Mouse (Mus musculus) hindbrain, embryonic 14.5 days (tissue): ENCODE data around the gene Trim65. TPM values are rescaled to one million over a fixed set of nuclear protein-coding genes. Genes with fewer than 3 reads are reported as not detected.
A peak's percentile ranks its signal among the peaks of the same experiment; 100 is the strongest.
"Not testable (repeated sequence)": the region's sequence is repeated elsewhere in the genome, so short reads cannot be mapped to it uniquely, and the experiment has no call there.

Experiments used
- ATAC-seq: fragments of 200-750 bp; cut with Nextera tagmentation; 2 replicates; pipeline ENCODE4 v1.8.0; 2017; ENCODE audit warnings: moderate number of reproducible peaks, mild to moderate bottlenecking, moderate TSS enrichment, moderate library complexity; ENCODE audit not compliant: low FRiP score
- DNase-seq: peaks from one replicate; pipeline ENCODE4 v3.0.0-alpha.2; 2015; ENCODE audit warnings: low spot score
- H3K27ac ChIP-seq: fragments of 300-500 bp; sonication (generic); 2 replicates; pipeline ENCODE4 v1.5.1; 2014; ENCODE audit warnings: mild to moderate bottlenecking, moderate library complexity
- H3K27me3 ChIP-seq: fragments of 300-500 bp; sonication (generic); 2 replicates; pipeline ENCODE4 v1.6.1; 2014; ENCODE audit warnings: mild to moderate bottlenecking, low read length, mixed read lengths; ENCODE audit not compliant: control insufficient read depth, insufficient read depth
- H3K36me3 ChIP-seq: fragments of 300-500 bp; sonication (generic); replicated peaks from 2 replicates; pipeline ENCODE4 v1.6.1; 2014; ENCODE audit not compliant: control insufficient read depth, insufficient read depth
- H3K4me1 ChIP-seq: fragments of 300-500 bp; sonication (generic); replicated peaks from 2 replicates; pipeline ENCODE4 v1.6.1; 2014; ENCODE audit warnings: antibody characterized with exemption, low read length, mixed read lengths; ENCODE audit not compliant: control insufficient read depth, insufficient read depth
- H3K4me2 ChIP-seq: fragments of 300-500 bp; sonication (generic); replicated peaks from 2 replicates; pipeline ENCODE4 v1.6.1; 2014; ENCODE audit warnings: mild to moderate bottlenecking, moderate library complexity
- H3K4me3 ChIP-seq: fragments of 300-500 bp; sonication (generic); replicated peaks from 2 replicates; pipeline ENCODE4 v1.5.1; 2014; ENCODE audit warnings: mild to moderate bottlenecking, low read length
- H3K9ac ChIP-seq: fragments of 300-500 bp; sonication (generic); 2 replicates; pipeline ENCODE4 v1.6.1; 2014
- H3K9me3 ChIP-seq: fragments of 300-500 bp; sonication (generic); 2 replicates; pipeline ENCODE4 v1.6.1; 2016; ENCODE audit warnings: low read length; ENCODE audit not compliant: control insufficient read depth
- WGBS: fragments of 180-500 bp; shearing (Covaris S2); extraction: QIAGEN DNeasy Blood & Tissue Kit; methylation state at CpG from one replicate; pipeline ENCODE4 v1.1.7; 2014; 5-methylcytosine and 5-hydroxymethylcytosine counted together
- polyA plus RNA-seq: library from polyadenylated mRNA; unstranded; fragments of >200 nt; fragmentation: Nextera tagmentation; extraction: Ambion mirVana; gene quantifications from 2 replicates; pipeline ENCODE4 v1.2.1, GENCODE M21; 2014

Gene Trim65
- polyA plus RNA-seq, 1 experiment from 2014 or later = 2.9 TPM

DNA sequence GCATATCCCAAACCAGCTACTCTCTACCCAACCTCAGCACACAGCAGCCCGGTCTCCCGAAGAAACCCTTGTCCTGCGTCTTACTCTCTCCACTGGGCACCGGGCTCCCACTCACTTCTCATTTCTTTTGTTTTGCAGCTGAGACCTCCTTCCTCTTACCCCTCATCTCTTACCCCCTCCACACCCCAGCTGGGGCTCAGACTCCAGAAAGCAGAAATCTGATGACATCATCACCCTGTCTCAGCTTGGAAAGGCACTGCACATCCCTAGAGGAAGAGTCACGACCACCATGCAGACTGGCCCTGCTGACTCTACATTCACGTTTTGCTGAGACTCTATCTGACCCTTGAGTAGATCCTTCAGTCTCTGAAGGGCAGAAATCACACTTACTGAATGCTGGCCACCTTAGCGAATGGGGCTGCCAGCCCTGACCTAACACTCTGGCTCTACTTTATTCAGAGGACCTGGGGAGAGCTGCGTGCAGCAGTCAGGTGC, 888 bp downstream of the Trim65 start:
- Histone ChIP-seq H3K9me3 (no peaks in the 10 kb centered on the region), H3K4me2 (peak overlapping the region; percentile 84), H3K4me3 (peak overlapping the region; percentile 61), H3K36me3 (peaks cover 32% of the 10 kb centered on the region), H3K4me1 (peaks cover 12% of the 10 kb centered on the region), H3K27me3 (no peaks in the 10 kb centered on the region), H3K27ac (peak overlapping the region; percentile 95), H3K9ac (peak overlapping the region; percentile 83)
- ATAC-seq (no peak; the same call in 1 of the 2 replicates), DNase-seq (no peak)
- 26% methylated on average over 8 of the region's 8 CpGs for WGBS

DNA sequence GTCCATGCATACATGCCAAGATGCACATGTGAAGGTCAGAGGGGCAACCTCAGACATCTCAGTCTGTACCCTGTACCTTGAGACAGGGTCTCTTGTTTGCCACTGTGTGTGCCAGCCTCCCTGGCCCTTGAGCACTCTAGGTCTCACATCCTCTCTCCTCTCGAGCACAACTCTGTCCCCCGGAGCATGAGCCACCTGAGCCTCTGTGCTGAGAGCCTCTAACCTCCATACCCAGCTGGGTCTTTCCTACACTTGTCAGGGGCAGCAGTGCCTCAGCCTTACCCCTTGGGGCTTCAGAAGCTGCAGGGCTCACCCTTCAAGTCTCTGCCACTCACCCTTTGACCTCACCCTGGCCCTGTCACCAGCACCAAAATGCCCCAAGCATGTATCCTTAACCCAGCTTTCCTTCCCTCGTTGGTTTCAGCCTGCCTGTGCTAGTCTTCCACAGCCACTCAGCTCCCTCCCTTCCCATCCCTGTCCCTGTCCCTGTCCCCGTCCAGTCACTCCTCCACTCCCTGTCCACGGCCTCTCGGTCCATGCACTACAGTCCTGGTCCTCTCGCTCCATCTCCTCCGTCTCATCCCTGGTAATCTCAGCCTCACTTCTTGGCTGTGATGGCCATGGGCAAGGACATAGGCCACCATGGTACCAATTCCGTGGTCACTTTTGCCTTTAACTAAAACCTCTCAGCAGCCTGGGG, 1.7 kb downstream of the Trim65 start:
- H3K4me2 ChIP-seq = 0 out of 2 replicates have a peak overlapping the region, but pooled peaks have one; percentile 84
- ATAC-seq = no peak
- H3K27ac ChIP-seq = no peak overlapping the region
- no peak overlapping the region for H3K4me3 ChIP-seq
- no peaks in the 10 kb centered on the region for H3K27me3 ChIP-seq
- 74% methylated on average over 9 of the region's 9 CpGs for WGBS
- H3K9me3 ChIP-seq = no peaks in the 10 kb centered on the region
- no peak for DNase-seq
- peaks cover 24% of the 10 kb centered on the region; the same call in 1 of the 2 replicates for H3K36me3 ChIP-seq
- H3K9ac ChIP-seq = peak overlapping the region; percentile 83; the same call in 1 of the 2 replicates
- peaks cover 12% of the 10 kb centered on the region for H3K4me1 ChIP-seq

DNA sequence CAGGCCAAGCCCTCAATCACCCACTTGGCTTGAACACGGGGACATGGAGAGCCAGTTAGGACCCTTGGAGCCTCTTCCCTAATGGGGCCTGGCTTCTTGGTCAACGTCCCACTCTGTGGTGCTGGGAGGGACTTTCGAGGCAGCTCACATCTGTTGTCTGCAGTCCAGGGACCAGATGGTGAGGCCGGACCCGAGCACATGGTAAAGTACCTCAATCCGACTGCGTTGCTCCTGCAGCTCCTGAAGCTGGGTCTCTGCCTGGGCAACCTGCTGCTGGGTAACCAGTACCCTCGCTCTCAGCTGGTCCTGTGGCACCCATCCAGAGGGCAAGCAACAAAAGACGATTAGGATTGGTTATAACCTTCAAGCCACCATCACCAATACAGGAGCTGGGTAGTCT, 2.9 kb downstream of the Trim65 start:
- 63% methylated on average over 9 of the region's 9 CpGs for WGBS
- DNase-seq = no peak

DNA sequence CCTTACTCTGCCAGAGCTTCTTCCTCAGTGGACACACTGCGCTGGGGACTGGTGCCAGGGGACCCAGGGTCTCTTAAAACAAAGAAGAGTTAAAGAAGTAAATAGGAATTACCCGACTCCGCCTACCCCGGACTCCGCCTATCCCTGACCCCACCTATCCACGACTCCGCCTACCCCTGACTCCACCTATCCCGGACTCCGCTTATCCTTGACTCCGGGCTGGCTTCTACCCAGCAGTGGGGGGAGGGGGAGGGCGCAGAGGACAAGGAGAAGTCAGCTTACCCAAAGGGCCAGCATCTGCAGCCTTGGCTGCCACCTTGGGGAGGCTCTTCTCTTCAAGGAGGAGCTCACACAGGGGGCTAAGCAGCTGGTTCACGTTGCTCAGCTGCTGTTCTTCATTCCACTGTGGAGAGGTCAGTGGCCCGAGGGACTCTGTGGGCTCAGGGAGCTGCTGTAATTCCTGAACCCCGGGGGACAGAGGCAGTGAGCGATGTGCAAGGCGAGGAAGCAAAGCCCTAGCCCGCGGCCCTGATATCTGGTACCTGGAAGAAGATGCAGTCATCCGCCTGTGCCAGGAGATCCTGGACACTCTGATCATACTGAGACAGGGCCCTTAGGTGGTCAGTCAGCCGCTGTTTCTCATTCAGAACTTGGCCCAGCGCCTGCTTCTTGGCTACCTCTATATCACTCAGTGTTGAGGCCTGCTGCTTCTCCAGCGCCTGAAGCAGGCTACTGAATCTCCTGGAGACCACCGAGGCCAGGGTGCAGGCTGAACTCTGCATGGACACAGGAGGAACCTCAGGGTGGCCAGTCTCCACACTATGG, 3.6 kb downstream of the Trim65 start, which contains the start of gene Trim47:
Gene Trim47, minus strand, starts transcription at position 55 of the 825 bp plus-strand sequence.
- H3K4me3 ChIP-seq = no peak within 1 kb of the TSS
- 29% methylated on average over 23 of the region's 23 CpGs for WGBS

More for the DNA sequence above, 2.9 kb downstream of the Trim65 start:
- H3K27ac ChIP-seq = no peak overlapping the region
- H3K9ac ChIP-seq = no peak overlapping the region
- H3K27me3 ChIP-seq = no peaks in the 10 kb centered on the region
- ATAC-seq = no peak
- no peak overlapping the region for H3K4me3 ChIP-seq
- peaks cover 16% of the 10 kb centered on the region; the same call in 1 of the 2 replicates for H3K36me3 ChIP-seq
- no peaks in the 10 kb centered on the region for H3K9me3 ChIP-seq
- H3K4me1 ChIP-seq = peaks cover 12% of the 10 kb centered on the region
- H3K4me2 ChIP-seq = no peak overlapping the region

GRCm38 (mm10) chr11:116126261-116126660, 4.7 kb downstream of the Trim65 start:
- Histone ChIP-seq H3K4me1 (peaks cover 10% of the 10 kb centered on the region), H3K4me3 (no peak overlapping the region), H3K27me3 (no peaks in the 10 kb centered on the region), H3K9me3 (no peaks in the 10 kb centered on the region), H3K4me2 (no peak overlapping the region), H3K27ac (no peak overlapping the region), H3K9ac (no peak overlapping the region), H3K36me3 (no peaks in the 10 kb centered on the region)
- 91% methylated on average over 15 of the region's 15 CpGs for WGBS
- ATAC-seq (no peak), DNase-seq (no peak)

More for the DNA sequence above, 3.6 kb downstream of the Trim65 start, which contains the start of gene Trim47:
- H3K4me2 ChIP-seq = 0 out of 2 replicates have a peak within 1 kb of the TSS, but pooled peaks have one; percentile 9
- peaks cover 10% of the 10 kb centered on the region; the same call in 1 of the 2 replicates for H3K36me3 ChIP-seq
- DNase-seq (no peak), ATAC-seq (no peak)
- no peaks in the 10 kb centered on the region for H3K27me3 ChIP-seq
- 0 out of 2 replicates have a peak within 1 kb of the TSS, but pooled peaks have one; percentile 5 for H3K9ac ChIP-seq
- no peak within 1 kb of the TSS for H3K27ac ChIP-seq
- peaks cover 12% of the 10 kb centered on the region for H3K4me1 ChIP-seq
- H3K9me3 ChIP-seq = no peaks in the 10 kb centered on the region

DNA sequence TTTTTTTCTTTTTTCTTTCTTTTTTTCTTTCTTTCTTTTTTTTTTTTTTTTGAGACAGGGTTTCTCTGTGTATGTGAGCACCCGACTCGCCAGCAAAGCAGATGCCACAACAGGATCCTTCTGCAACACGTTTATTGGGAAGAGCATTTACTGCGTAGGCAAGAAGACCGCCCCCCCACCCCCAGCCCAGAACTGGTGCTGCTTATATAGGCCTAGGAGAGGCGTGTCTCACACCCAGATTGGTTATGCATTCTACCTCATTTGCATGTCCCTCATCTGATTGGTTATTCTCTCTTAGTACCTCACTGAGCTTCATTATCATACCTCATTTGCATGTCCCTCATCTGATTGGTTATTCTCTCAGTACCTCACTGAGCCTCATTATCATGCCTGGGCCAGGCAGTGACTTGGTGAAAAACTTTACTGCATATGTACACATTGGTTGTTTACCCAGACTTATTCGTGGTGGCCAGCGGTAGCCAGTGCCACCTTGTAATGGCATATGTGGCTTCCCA, 9.1 kb downstream of the Trim65 start:
- not testable (repeated sequence) for H3K4me1 ChIP-seq, DNase-seq, ATAC-seq, H3K27me3 ChIP-seq, H3K4me3 ChIP-seq, H3K36me3 ChIP-seq, H3K27ac ChIP-seq, H3K9me3 ChIP-seq, H3K4me2 ChIP-seq, H3K9ac ChIP-seq
- WGBS = 92% methylated on average over 8 of the region's 8 CpGs

DNA sequence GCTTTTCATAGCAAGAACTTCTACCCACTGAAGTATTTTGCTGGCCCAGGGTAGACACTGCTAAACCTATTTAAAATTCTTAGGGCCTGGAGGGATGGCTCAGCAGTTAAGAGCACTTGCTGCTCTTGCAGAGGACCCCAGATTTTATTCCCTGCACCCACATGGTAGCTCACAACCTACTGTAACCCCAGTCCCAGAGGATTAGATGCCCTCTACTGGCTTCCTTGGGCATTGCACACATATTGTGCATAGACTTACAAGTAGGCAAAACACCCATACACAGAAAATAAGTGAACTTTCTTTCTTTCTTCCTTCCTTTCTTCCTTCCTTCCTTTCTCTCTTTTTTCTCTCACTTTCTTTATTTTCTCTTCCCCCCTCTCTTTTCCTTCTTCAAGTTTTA, 13.1 kb downstream of the Trim65 start:
- H3K4me1 ChIP-seq = no peaks in the 10 kb centered on the region
- no peak overlapping the region for H3K4me2 ChIP-seq
- H3K27ac ChIP-seq = no peak overlapping the region
- H3K9ac ChIP-seq = no peak overlapping the region
- H3K27me3 ChIP-seq = no peaks in the 10 kb centered on the region
- no peak overlapping the region for H3K4me3 ChIP-seq
- H3K9me3 ChIP-seq = no peaks in the 10 kb centered on the region
- H3K36me3 ChIP-seq = no peaks in the 10 kb centered on the region
- ATAC-seq (no peak), DNase-seq (no peak)

- WGBS = 78% methylated on average over 12 of the region's 12 CpGs
- Histone ChIP-seq H3K4me3 (no peak overlapping the region), H3K4me2 (no peak overlapping the region), H3K27ac (no peak overlapping the region), H3K9ac (no peak overlapping the region), H3K27me3 (0 out of 2 replicates have a peak, but pooled peaks cover 1% of the 10 kb centered on the region), H3K36me3 (no peaks in the 10 kb centered on the region), H3K9me3 (no peaks in the 10 kb centered on the region), H3K4me1 (no peaks in the 10 kb centered on the region)
- no peak for DNase-seq
- no peak for ATAC-seq
Observed at GRCm38 (mm10) chr11:116117241-116117640, 13.7 kb downstream of the Trim65 start.
